Mouse (Mus musculus) MEL-GATA-1-ER (cell line): ENCODE measurements around the gene Chsy1.
A peak's percentile ranks its signal among the peaks of the same experiment; 100 is the strongest.

Experiments
- DNase-seq: peaks from one replicate; pipeline ENCODE4 v3.0.0-alpha.2; 2012; ENCODE audit warnings: low read depth; ENCODE audit errors: extremely low read depth

Gene Chsy1

GRCm38 (mm10) chr7:66108961-66109854, at the start of gene Chsy1:
Gene Chsy1, plus strand, starts transcription at chr7:66109515.
- no peak for DNase-seq

GRCm38 (mm10) chr7:66060066-66060956, 49.0 kb upstream of the Chsy1 start:
- peak; percentile 73 for DNase-seq

- no peak for DNase-seq
These were observed 48.3 kb upstream of the Chsy1 start for GRCm38 (mm10) chr7:66061057-66061456.

GRCm38 (mm10) chr7:66076411-66076810, 32.9 kb upstream of the Chsy1 start:
- DNase-seq: no peak

- DNase-seq: peak; percentile 97
These were observed 29.7 kb upstream of the Chsy1 start, which contains the start of gene Selenos for GRCm38 (mm10) chr7:66079364-66080230. Gene Selenos, plus strand, starts transcription at chr7:66079649.

GRCm38 (mm10) chr7:66080231-66080613, 29.1 kb upstream of the Chsy1 start:
- peak; percentile 15 for DNase-seq

- no peak for DNase-seq
These were observed 25.6 kb upstream of the Chsy1 start for GRCm38 (mm10) chr7:66083757-66084156.

GRCm38 (mm10) chr7:66084546-66084945, 24.8 kb upstream of the Chsy1 start:
- DNase-seq: no peak

GRCm38 (mm10) chr7:66087652-66088051, 21.7 kb upstream of the Chsy1 start:
- DNase-seq: no peak

- DNase-seq: no peak
These were observed 21.2 kb upstream of the Chsy1 start for GRCm38 (mm10) chr7:66088077-66088476.

- DNase-seq: no peak
These were observed 18.6 kb upstream of the Chsy1 start for GRCm38 (mm10) chr7:66090676-66091190.

- DNase-seq: no peak
These were observed 17.8 kb upstream of the Chsy1 start for GRCm38 (mm10) chr7:66091553-66091952.

GRCm38 (mm10) chr7:66092656-66093055, 16.7 kb upstream of the Chsy1 start:
- DNase-seq: no peak

- no peak for DNase-seq
These were observed 15.2 kb upstream of the Chsy1 start for GRCm38 (mm10) chr7:66094141-66094540.

GRCm38 (mm10) chr7:66098803-66099202, 10.5 kb upstream of the Chsy1 start:
- DNase-seq: no peak

GRCm38 (mm10) chr7:66101866-66102265, 7.4 kb upstream of the Chsy1 start:
- DNase-seq: no peak

- DNase-seq: no peak
These were observed 4.8 kb upstream of the Chsy1 start for GRCm38 (mm10) chr7:66104531-66104930.

- DNase-seq: no peak
These were observed 3.5 kb upstream of the Chsy1 start for GRCm38 (mm10) chr7:66105771-66106170.

GRCm38 (mm10) chr7:66106581-66107056, 2.7 kb upstream of the Chsy1 start:
- no peak for DNase-seq

- no peak for DNase-seq
These were observed 2.1 kb upstream of the Chsy1 start for GRCm38 (mm10) chr7:66107206-66107605.

- no peak for DNase-seq
These were observed 1.4 kb upstream of the Chsy1 start for GRCm38 (mm10) chr7:66107930-66108329.
